Mouse (Mus musculus) MN1 (cell line): ENCODE measurements around the gene Robo4.
A peak's percentile ranks its signal among the peaks of the same experiment; 100 is the strongest.

Experiments used
- DNase-seq: peaks from one replicate; pipeline ENCODE4 v3.0.0-alpha.2; 2016; ENCODE audit warnings: low spot score

Gene Robo4

DNA sequence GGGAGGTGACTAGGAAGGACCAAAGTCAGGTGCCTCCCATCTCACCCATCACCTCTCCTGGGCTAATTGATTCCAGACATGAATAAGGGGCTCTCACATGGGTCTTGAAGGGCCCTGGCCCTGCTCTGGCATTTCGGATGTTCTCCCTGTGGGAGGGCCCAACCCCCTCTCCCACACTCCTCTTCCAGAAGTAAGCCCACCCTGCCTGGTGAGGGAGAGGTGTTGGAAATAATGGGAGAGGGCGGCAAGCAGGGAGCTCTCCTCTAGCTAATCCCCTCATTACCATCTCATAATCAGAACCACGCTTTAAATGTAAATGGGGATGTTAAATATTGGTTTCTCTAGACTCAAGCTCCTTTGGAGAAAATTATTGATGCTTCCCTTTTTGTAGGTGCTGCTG is 53.3 kb downstream of the Robo4 start:
- DNase-seq: no peak

GRCm38 (mm10) chr9:37455868-37456267 is 54.2 kb downstream of the Robo4 start:
- no peak for DNase-seq

DNA sequence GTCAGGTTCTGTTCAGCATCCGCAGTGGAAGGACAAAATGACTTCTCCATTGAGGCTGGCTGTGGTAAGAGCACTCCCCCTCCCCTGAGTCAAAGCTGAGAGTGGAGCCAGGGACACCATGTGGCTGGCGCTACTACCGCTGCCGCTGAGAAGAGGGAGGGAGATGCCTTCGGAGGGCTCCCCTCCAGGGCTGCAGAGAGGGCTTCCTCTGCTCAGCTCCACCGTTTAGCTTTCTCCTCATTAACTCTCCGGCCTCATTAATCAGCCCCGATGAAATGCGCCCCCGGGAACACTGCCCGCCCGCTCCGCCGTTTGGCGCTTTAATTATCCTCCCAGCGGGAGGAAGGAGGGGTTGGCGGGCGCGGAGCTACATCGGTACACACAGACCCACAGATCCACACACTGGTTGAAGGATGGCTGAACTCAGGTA is 54.8 kb downstream of the Robo4 start:
- DNase-seq: no peak

- DNase-seq: no peak
These were observed 55.5 kb downstream of the Robo4 start for GRCm38 (mm10) chr9:37457151-37457550.

DNA sequence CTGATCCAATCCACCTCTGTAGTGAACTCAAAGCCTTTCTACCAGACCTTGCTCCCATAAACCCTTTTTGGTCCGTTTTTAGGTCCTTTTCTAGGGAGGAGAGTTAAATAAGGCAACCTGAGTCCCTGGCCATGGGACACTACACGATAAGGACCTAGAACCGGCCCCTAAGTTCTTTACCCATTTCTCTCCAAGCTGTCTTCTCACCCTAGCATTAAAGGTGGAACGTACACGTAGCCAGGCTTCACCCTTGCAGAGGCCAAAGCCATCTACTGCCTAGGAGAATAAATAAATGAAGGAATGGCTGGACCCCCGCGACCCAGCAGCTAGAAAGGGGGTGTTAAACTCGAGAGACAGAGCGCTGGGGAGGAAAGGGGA is 58.0 kb downstream of the Robo4 start:
- DNase-seq: no peak

- DNase-seq: no peak
These were observed 58.6 kb downstream of the Robo4 start for GRCm38 (mm10) chr9:37460043-37460960.

DNA sequence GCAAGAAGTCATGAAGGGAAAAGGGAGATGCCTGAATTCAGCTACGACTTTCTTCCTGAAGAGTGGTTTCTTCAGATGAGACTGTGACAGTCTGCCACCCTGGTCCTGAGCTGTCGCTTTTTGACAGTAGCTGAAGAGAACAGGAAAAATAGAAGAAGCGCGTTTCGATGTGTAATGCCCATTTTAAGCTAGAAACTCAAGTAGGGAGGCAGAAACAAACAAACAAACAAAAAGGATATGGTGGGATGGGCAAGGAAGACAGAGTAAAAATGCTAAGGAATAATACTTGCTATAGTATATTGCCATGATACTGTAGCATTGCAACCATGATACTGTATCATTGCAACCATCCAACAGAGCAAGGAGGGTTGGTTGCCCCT is 59.3 kb downstream of the Robo4 start:
- no peak for DNase-seq

GRCm38 (mm10) chr9:37461571-37461970 is 59.9 kb downstream of the Robo4 start:
- DNase-seq: no peak

- peak; percentile 43 for DNase-seq
These were observed 61.1 kb downstream of the Robo4 start for GRCm38 (mm10) chr9:37462764-37463163.
